16 mouse cellular contexts compared by ENCODE assay signal in the genomic region with DNA sequence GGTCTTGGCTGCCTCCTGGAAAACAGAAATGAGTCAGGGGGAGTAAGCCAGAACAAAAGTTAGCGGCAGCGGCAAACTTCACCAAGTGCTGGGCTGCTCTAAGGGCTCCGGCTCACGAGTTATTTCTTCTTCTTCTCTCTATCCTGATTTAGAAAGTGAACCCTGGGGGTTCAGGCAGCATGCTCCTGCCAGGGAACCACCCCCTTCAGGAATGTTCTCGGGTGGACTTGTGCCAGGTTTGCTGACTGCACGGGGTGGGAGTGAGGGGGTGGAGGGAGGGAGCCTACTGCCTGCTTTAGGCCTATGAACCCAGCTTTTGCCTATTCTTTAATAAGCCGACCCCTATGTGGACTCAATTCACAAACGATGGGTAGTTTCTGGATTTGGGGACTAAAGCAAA.
DNase-seq lines count a peak whose midpoint lies in the region; ATAC-seq and TF ChIP-seq lines count a peak whose summit lies in the region.
"Had no signal": no experiment of that assay in that cellular context is flagged by ENCODE, and none has a peak within 500 bp of the region (broad histone marks: within the 10 kb centered on the region; RNA-seq: fewer than 3 reads in every experiment).

No protein-coding gene starts in this region.

- DNase-seq in kidney, adult 2 months = peak; percentile 27
- no peak for DNase-seq in kidney, adult 18-20 months
- DNase-seq in lung, embryonic 14.5 days = peak; percentile 34
- DNase-seq in lung, adult 2 months = no peak
- DNase-seq in brain, embryonic 14.5 days (ENCODE audit: low read depth) = peak; percentile 16
- DNase-seq in lung, postnatal 14 days = peak; percentile 18
- DNase-seq in B cell, adult 2 months = no peak
- DNase-seq: adrenal gland, adult 2 months; cerebellum, adult 9-10 months; forebrain, postnatal 0 days; liver, postnatal 0 days; right cerebral cortex, postnatal 14 days; spleen, adult 18-20 months had no signal

- H3K4me2 ChIP-seq in lung, embryonic 14.5 days = no peak overlapping the region
- H3K4me2 ChIP-seq: heart, embryonic 12.5 days; hindbrain, embryonic 15.5 days; intestine, embryonic 15.5 days had no signal

- H3K4me1 ChIP-seq in kidney, adult 2 months (ENCODE audit: control insufficient read depth, insufficient read depth, low read length) = no peaks in the 10 kb centered on the region
- H3K4me1 ChIP-seq in lung, embryonic 14.5 days (ENCODE audit: insufficient read depth) = peaks cover 5% of the 10 kb centered on the region; the same call in 1 of the 2 replicates
- no peaks in the 10 kb centered on the region for H3K4me1 ChIP-seq in lung, adult 2 months (ENCODE audit: control insufficient read depth, insufficient read depth, low read length)
- H3K4me1 ChIP-seq: hindbrain, embryonic 15.5 days; intestine, embryonic 15.5 days had no signal

- no peak overlapping the region for H3K9ac ChIP-seq in lung, embryonic 14.5 days
- H3K9ac ChIP-seq: forebrain, postnatal 0 days; heart, embryonic 12.5 days; hindbrain, embryonic 15.5 days; intestine, embryonic 15.5 days; liver, postnatal 0 days had no signal

- ATAC-seq in lung, embryonic 14.5 days (ENCODE audit: insufficient read depth) = no peak
- ATAC-seq: forebrain, postnatal 0 days; intestine, embryonic 15.5 days; liver, postnatal 0 days had no signal

- H3K27me3 ChIP-seq in kidney, adult 2 months (replicated peaks; ENCODE audit: control insufficient read depth, insufficient read depth, low read length) = no peaks in the 10 kb centered on the region
- H3K27me3 ChIP-seq in lung, embryonic 14.5 days (ENCODE audit: insufficient read depth, low read length) = no peaks in the 10 kb centered on the region
- H3K27me3 ChIP-seq: hindbrain, embryonic 15.5 days; intestine, embryonic 15.5 days had no signal

- WGBS in kidney, adult 2 months = 60% methylated on average over 8 of the region's 8 CpGs
- WGBS in lung, embryonic 14.5 days = 72% methylated on average over 8 of the region's 8 CpGs
- 62% methylated on average over 8 of the region's 8 CpGs for WGBS in lung, adult 2 months

- no peaks in the 10 kb centered on the region for H3K36me3 ChIP-seq in kidney, adult 2 months (ENCODE audit: control insufficient read depth, insufficient read depth, low read length)
- no peaks in the 10 kb centered on the region for H3K36me3 ChIP-seq in lung, embryonic 14.5 days (ENCODE audit: insufficient read depth)
- H3K36me3 ChIP-seq: heart, embryonic 12.5 days; hindbrain, embryonic 15.5 days; intestine, embryonic 15.5 days had no signal

- TF ChIP-seq POLR2A in kidney, adult 2 months (IDR thresholded peaks at IDR 0.05; ENCODE audit: low read depth, low read length) = no peak
- TF ChIP-seq POLR2A in lung, adult 2 months (IDR thresholded peaks at IDR 0.05; ENCODE audit: borderline replicate concordance, extremely low read depth, low read depth, low read length) = no peak
- TF ChIP-seq POLR2A in brain, embryonic 14.5 days (IDR thresholded peaks at IDR 0.05; ENCODE audit: borderline replicate concordance, extremely low read depth, insufficient read depth, insufficient read length, poor library complexity, severe bottlenecking) = no peak

- H3K4me3 ChIP-seq in kidney, adult 2 months (ENCODE audit: insufficient read depth, low read depth, low read length) = no peak overlapping the region
- no peak overlapping the region for H3K4me3 ChIP-seq in lung, embryonic 14.5 days (ENCODE audit: low read depth, low read length)
- H3K4me3 ChIP-seq in lung, adult 2 months (replicated peaks; ENCODE audit: extremely low read depth, low read depth, low read length) = no peak overlapping the region
- H3K4me3 ChIP-seq: heart, embryonic 12.5 days; hindbrain, embryonic 15.5 days; intestine, embryonic 15.5 days had no signal

- H3K9me3 ChIP-seq in lung, embryonic 14.5 days (ENCODE audit: low read depth, low read length) = no peaks in the 10 kb centered on the region
- H3K9me3 ChIP-seq: heart, embryonic 12.5 days; hindbrain, embryonic 15.5 days; intestine, embryonic 15.5 days had no signal

- no peak overlapping the region for H3K27ac ChIP-seq in kidney, adult 2 months (ENCODE audit: insufficient read depth, low read depth, low read length)
- H3K27ac ChIP-seq in lung, embryonic 14.5 days (ENCODE audit: low read depth) = no peak overlapping the region
- H3K27ac ChIP-seq: hindbrain, embryonic 15.5 days; intestine, embryonic 15.5 days had no signal

- no peak for TF ChIP-seq CTCF in kidney, adult 2 months (conservative IDR thresholded peaks at IDR 0.05; ENCODE audit: insufficient read depth, insufficient read length, low read depth, low read length)
- TF ChIP-seq CTCF in lung, embryonic 14.5 days (IDR thresholded peaks at IDR 0.05; ENCODE audit: low read depth) = no peak
- TF ChIP-seq CTCF in lung, adult 2 months (IDR thresholded peaks at IDR 0.05; ENCODE audit: insufficient read depth, low read length) = no peak
- no peak for TF ChIP-seq CTCF in brain, embryonic 14.5 days (IDR thresholded peaks at IDR 0.05; ENCODE audit: borderline replicate concordance, extremely low read depth, insufficient read depth, insufficient read length)

Comparison
In these comparisons a context has a peak if more than half of its experiments do, and no peak if none do; other contexts are left out.
1. DNase-seq: peak in kidney, adult 2 months (single experiment), lung, embryonic 14.5 days (single experiment), brain, embryonic 14.5 days (single experiment) and lung, postnatal 14 days (single experiment); none in kidney, adult 18-20 months (single experiment), lung, adult 2 months (single experiment) and B cell, adult 2 months (0 of 2).